Mouse (Mus musculus): ENCODE results near the gene Atf7ip2.
A peak's percentile ranks its signal among the peaks of the same experiment; 100 is the strongest.
"Not testable (repeated sequence)": the region's sequence is repeated elsewhere in the genome, so short reads cannot be mapped to it uniquely, and the experiment has no call there.

Atf7ip2 gene

DNA sequence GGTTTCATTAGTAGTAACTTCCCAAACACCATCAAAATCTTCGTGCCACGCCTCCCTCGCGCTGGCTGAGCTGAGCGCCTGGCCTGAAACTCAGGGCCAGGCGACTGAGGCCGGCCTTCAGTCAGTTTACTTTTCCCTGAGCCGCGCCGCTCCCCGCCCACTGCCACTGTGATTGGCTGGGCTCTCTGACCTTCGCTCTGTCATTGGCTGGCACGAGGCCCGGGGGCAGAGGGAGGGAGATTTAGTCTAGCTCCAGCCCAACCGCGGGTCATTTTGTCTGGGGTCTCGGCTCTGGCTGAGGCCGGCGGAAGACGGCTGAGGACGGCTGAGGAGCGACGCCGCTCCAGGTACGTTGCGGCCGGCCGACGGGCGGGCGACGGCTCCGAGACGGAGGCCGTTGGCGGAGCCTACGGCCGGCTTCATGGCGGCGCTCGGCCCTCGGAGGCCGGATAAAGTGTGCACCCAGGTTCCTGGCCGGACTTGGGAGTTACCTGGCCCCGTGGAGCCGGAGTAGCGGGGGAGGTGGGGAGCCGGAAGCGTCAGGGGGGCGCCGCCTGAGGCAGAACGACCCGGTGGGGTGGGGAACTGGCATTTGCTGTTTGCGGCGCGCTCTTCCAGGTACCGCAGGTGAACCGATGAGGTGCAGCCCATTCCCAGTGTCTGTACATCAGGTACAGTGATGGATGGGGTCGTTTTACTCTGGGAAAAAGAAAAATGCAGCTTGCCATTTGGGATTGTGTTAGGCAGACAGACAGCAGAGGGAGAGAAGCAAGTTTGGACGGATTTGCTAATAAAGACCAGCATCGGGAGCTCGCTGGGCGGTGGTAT is at the start of gene Atf7ip2:
Atf7ip2 (plus strand) TSS at position 34 of the 828 bp plus-strand sequence.
- DNase-seq = peak; percentile 14 to 38

DNA sequence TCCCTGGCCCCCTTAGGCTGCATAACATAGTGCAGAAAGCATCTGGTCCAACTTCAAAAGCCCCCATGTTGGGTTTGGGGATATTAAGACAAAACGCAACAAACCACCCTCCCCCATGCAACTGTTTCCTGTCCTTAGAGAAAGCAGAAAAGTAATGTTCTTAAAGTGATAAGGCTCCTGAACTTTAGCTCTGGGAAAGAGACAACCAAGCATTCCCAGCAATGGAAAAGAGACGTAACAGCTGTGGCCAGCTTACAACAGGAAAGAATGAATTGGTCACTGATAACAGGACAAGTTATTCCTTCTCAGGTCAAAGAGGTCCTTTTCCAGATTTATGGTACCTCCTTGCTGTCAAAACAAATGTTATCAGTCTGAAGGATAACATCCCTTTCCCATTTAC is 49.3 kb upstream of the Atf7ip2 start:
- DNase-seq = no peak

GRCm38 (mm10) chr16:10147401-10147800 is 45.1 kb upstream of the Atf7ip2 start:
- no peak for DNase-seq

DNA sequence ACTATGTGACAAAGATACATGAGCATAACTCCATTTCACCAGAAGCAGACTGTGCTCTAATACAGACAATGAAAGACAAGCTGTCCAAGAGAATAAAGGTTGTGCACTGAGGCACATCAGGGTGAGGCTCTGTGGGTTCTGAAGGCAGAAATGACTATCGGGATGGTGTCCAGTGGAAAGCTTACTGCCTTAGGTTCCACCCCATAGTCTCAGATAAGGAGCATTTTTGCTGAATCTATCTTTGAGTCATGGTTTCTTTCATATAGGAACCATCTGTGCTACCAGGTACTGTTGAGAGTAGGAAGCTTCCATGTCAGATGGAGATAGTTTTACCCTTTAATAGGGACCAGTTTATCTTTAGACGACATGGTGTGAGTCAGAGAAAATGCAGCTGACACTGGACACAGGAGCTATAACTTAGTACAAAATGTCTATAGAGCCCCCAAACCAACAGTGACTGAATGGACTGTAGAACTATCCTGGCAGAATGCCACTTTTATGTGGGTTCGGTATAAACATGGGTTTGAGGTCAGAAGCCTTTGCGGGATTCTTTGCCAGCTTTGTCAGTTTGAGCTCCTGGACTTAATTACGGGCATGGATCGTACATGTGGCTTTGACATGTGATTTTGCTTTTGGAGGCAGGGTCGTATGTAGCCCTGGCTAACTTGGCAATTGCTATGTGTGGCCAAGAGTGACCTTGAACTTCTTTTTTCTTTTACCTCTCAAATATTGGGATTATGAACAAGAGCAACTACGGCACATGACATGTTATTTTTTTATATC is 23.2 kb upstream of the Atf7ip2 start:
- DNase-seq = no peak

GRCm38 (mm10) chr16:10170005-10170404 is 22.5 kb upstream of the Atf7ip2 start, which contains the start of gene Rpl39l:
Gene Rpl39l, plus strand, starts transcription at chr16:10170226.
- no peak for DNase-seq

DNA sequence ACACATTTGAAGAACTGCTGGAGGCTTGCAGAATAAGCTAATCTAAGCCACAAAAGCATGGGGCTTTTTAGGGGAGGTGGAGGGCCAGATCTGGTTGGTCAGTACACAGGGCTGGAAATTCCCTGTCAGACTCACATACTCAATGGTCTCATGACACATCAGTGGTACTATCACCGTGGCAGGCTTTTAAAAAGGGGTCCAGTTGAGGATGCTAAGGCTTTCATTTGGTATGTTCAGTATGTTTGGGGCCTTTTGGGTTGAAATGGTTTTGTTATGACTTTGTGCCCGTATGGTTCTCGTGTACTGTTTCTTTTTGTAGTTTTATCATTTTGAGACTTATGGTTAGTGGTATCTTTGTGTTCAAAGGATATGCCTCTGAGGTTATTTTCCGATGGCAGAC is 21.2 kb upstream of the Atf7ip2 start:
- DNase-seq = no peak

DNA sequence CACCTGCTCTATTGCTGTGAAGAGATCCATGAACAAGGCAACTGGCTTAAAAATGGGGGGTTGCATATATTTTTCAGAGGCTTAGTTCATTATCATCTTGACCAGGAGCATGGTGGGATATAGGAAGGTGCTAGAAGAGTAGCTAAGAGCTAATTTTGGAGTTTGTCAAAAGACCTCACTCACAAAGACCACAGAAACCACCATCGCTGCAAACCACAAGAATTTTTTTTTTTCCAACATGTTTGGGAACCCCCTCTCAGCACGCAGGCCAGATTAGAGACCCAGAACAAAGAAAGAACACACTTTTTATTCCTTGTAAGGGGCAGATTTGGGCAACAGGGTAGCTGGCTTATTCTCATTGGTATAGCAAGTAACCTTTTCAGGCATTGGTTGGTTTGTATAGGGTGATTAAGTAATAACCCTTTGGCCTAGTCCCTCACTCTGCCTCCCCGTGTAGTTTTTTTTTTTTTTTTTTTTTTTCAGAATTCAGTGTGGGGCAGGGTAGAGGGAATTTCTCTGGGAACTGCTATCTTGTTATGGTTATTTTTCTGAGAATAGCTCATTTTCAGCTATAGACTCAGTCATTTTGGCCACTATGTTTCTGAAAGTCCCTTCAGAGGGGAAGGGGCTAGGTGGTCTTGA is 20.2 kb upstream of the Atf7ip2 start:
- no peak for DNase-seq

- DNase-seq = not testable (repeated sequence)
Measured at GRCm38 (mm10) chr16:10187461-10187860, 5.1 kb upstream of the Atf7ip2 start.

DNA sequence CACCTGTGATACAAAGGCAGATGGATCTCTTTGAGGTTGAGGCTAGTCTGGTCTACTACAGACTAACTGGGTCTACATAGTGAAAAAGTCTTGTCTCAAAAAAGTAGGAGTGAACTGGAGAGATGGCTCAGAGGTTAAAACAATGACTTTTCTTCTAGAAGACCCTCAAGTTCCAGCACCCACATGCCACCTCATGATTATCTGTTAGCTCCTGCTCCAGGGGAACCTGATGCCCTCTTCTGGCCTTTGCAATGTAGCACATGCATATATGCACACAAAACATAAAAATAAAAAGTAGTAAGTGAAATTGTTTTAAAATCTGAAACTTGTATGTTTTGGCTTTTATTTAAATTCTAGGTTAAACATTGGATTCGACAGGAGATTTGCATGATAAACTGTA is 16.3 kb downstream of the Atf7ip2 start:
- no peak for DNase-seq

DNA sequence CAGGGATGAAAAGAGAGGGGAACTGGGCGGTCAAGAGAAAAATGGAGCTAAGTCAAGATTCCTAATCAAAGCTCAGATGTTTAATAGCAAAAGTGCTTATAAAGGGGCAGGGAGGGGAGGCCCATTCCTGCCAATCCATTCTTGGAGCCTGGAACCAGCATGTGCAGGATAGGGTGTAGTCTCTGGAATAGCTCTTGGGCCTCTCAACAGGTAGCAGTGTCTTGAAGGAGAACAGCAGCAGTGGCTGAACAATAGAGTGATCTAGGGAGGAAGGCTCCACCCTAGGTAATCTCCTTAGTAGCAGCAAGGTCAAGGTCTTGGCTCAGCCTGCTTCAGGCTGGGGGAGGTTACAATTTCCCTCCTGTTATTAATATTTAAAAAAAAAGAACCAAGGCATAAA is 23.9 kb downstream of the Atf7ip2 start:
- not testable (repeated sequence) for DNase-seq

GRCm38 (mm10) chr16:10217020-10217419 is 24.5 kb downstream of the Atf7ip2 start:
- not testable (repeated sequence) for DNase-seq

DNA sequence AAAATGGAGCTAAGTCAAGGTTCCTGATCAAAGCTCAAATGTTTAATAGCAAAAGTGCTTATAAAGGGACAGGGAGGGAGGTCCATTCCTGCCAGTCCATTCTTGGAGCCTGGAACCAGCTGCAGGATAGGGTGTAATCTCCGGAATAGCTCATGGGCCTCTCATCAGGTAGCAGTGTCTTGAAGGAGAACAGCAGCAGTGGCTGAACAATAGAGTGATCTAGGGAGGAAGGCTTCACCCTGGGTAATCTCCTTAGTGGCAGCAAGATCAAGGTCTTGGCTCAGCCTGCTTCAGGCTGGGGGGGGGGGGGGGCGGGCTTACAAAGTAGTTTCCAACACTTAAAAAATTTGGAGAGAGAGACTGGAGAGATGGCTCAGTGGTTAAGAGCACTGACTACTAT is 34.8 kb downstream of the Atf7ip2 start:
- DNase-seq = no peak

DNA sequence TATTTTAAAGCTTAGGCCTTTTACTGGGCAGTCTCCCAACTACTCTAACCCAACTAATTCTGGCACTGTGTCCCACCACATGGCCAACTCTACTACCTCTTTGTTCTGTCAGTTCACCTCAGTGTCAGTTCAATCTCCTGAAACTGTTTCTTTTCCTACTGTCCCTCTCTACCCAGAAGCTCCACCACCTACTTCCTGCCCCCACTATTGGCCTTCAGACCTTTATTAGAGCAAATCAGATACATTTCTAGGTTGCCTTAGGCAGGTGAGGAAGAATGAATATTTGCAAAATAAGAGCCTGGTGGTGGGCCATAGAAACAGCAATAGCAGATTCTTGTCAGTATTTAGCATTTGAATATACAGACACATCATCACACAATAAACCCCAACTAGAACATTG is 44.1 kb downstream of the Atf7ip2 start:
- DNase-seq = no peak

DNA sequence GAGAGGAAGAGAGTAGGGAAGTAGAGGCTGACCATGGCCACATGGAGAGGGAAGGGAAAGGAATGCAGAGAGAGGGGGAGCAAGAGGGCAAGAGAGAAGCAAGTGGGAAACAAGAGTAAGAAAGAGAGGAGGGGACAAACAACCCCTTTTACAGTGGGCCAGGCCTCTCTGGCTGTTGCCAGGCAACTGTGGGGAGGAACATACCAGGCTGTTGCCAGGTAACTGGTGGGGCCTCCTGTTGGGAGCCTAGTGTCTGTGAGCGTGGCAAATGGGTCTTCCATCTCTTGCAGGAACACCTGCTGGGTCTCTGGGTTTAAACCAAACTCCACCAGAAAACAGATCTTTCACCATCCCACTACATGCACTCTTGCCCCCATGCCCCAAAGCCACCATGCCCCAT is 61.5 kb downstream of the Atf7ip2 start:
- no peak for DNase-seq

DNA sequence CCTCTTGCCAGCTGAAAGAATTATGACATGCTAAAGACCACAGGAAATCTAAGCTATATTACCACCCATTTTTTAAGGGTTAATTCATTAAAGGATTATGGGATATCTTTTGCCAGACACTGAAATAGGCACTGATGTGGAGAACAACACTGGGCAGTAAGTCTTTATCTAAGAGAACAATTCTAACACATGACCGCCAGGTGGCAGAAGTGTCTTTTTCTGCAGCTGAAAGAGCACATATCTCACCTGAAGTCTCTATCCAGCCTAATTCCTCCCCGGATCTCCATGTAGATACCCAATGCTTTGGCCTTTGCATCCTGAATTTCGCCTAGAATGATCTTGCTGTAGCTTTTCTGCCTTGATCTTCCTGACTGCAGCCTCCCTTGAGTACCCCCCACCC is 79.7 kb downstream of the Atf7ip2 start:
- peak in 1 of 2 experiments; percentile 38 for DNase-seq

DNA sequence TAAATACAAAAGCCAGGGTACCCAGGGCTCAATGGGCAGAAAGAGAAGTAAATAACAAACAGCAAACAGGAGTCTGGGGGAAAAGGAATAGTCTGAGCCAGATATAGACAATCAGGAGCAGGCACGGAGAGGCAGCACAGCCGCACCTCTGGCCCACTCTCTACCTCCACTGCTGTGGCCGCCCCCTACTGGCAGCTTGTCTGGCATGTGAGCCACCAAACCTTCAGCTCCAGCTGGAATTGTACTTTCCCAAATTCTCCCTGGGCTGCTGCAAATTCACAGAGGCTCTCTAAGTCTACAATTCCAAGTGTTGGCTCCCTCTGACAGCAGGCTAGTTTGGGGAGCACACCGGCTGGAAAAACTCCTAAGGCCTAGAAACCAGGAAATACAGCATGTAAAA is 82.0 kb downstream of the Atf7ip2 start:
- DNase-seq = no peak

- DNase-seq = not testable (repeated sequence)
Measured at GRCm38 (mm10) chr16:10276778-10277177, 84.3 kb downstream of the Atf7ip2 start.

DNA sequence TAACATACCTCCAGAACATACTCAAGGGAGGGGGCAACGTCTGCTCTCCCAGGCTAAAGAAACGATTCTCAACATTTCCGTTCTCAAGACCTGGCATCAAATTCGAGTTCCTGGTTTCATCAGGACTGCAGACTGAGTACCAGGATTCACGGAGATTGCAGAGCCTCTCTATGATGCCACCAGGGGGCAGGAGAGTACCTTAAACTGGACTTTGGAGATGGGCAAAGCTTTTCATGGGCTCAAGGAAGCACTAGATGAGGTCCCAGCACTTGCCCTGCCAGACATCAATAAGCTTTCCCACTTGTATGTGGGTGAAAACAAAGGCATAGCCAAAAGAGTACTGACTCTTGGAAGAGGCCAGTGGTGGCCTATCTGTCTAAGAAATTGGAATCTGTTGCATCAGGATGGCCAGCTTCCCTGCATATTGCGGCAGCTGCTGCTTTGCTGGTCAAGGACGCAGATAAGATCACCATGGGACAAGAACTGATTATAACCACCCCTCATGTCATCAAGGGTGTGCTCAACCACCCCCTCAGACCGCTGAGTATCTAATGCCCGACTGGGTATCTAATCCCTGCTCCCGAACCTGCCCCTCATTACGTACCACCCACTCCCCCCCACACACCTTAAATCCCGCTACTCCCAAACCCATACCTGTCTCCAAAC is 87.9 kb downstream of the Atf7ip2 start:
- peak; percentile 12 to 62 for DNase-seq

DNA sequence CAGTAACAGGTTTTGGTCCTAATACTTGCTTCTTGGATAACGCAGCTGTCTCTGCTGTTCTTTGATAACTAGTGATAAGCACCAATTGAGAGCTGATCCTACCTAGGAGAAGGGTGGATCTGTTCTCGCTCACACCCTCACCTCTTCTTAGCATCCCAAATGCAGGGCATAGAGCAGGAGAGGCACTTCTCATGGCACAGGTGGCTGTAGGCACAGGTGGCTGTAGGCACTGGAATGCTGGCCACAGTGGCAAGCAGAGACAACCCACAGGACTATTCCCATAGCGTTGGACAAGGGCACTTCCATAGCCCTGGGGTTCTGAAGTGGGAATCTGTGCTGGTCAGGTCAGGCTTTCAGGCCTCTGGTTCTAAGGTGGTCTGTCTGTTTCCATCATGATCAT is 89.4 kb downstream of the Atf7ip2 start:
- DNase-seq = no peak

GRCm38 (mm10) chr16:10286513-10287268 is 94.2 kb downstream of the Atf7ip2 start:
- no peak for DNase-seq

DNA sequence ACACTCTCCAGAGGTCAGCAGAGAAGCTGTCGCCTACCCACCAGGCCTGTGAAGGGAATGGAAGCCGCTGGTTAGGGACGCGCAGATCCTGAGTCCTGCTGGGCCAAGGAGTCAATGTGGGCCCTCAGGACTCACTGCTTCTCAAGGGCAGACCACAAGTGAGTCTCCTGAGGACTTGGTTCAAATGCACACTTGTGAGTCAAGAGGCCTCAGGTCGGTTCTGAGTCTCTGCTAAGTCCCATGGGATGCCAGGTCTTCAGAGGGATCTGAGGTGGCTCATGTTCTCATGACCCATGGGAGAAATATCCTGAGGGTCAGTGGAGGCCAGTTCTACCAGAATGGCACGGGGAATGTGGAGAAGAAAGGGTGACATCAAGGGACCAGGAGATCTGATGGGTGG is 95.6 kb downstream of the Atf7ip2 start:
- DNase-seq = no peak

All from spleen, adult 18-20 months (tissue).